Mouse (Mus musculus) CD4-positive, CD25-positive, alpha-beta regulatory T cell, adult 2 months (primary cell): Measurements from ENCODE around the gene Erp29.

ENCODE experiments used
- DNase-seq: peaks from one replicate; pipeline ENCODE4 v3.0.0-alpha.2; 2012; ENCODE audit warnings: low read depth, low spot score

The Erp29 gene

DNA sequence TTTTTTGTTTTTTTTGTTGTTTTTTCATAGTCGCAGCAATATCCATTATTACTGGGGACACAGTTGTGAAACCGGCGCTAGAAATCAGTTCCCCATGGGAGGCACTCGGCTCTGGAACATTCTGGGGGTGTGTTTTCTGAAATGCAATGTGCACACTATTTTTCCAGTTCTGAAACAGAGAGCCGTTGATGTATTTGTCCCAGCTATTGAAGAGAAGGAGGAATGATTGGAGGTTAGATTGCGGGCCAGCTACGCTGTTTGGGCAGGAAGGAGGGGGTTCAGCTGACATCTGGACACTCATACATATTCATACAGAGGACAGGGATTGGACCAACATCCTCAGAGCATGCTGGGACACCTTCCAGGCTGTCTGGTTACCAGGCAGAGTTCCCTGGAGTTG is 63.2 kb downstream of the Erp29 start:
- DNase-seq = no peak

DNA sequence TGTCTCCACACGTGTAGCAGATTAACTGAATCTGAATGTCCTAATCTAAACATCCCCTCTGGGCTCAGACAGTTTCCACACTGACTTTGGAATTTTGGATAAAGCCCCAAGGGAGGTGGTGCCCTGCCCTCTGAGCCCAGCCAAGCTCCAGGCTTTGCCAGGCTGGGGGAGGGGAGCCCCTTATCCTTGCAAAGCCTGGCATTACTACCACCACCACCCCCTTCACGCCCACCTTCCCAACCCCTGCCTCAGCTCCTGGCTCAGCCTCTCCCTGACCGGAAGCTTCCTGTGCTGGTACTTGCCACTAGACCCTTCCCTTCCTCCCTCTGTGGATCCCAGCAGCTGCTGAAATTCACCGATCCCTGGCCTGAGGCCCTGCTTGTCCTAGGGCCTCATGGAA is 65.2 kb downstream of the Erp29 start:
- no peak for DNase-seq

DNA sequence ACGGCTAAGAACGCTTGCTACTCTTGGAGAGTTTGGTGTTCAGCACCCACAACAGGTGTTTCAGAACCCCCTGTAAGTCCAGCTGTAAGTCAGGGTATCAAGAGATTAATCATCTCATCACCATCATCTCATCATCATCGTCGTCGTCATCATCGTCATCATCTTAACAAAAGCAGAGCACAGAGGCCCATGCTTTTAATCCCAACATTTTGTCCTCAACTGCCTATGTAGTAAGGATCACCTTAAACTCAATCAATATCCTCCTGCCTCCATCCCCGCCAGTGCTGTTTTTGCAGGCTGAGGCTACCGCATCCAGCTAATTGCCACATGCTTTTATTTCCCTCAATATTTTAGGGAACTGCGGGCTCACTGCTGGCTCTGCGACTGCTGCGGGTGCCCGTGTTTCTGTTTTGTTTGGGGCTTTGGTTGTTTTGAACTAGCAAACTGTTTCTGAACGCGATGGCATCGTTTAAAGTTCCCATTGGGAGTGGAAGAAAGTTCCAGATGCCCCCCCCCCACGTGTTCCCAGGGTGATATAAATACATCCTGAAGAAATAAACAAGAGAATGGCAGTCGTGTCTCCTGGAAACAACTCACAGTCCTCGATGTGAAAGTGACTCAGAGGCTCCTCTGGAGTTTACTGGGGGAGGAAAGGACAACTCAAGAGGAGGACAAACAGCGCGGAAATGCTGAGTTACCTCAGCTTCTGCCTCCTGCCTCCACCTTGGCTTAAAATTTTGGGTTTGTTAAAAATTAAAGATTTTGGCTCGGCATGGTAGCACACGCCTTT is 66.0 kb downstream of the Erp29 start:
- peak; percentile 20 for DNase-seq

DNA sequence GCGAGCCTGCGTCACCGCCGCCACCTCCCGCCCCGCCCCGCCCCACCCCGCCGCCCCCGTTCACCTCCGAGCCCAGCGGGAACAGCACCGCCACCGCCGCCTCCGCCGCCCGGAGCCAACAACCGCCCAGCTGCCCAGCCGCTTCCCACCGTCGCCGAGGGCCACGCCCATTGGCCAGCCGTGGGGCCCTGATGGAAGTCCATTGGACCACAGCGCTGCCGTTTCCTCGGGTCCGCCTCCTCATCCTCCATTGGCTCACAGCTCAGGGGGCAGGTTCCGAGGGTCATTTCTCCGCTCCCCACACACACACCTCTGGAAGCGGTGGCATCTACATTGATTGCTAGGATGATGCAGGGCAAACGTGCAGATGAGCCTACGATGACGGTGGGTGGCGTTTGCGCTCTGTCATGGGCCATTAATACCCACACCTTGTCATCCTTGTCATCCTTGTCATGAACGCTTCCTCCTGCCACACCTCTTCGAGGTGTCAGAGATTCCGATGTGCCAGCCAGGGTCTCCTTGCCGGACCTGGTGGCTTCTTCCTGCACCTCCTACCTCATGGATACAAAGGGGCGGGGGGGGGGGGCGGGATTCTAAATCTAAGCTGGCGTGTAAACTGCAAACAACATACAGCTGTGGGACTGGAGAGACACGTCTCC is 66.7 kb downstream of the Erp29 start, which contains the start of gene Trafd1:
Gene Trafd1 (minus strand): TSS at position 172 of the 659 bp plus-strand sequence.
- peak; percentile 92 for DNase-seq

DNA sequence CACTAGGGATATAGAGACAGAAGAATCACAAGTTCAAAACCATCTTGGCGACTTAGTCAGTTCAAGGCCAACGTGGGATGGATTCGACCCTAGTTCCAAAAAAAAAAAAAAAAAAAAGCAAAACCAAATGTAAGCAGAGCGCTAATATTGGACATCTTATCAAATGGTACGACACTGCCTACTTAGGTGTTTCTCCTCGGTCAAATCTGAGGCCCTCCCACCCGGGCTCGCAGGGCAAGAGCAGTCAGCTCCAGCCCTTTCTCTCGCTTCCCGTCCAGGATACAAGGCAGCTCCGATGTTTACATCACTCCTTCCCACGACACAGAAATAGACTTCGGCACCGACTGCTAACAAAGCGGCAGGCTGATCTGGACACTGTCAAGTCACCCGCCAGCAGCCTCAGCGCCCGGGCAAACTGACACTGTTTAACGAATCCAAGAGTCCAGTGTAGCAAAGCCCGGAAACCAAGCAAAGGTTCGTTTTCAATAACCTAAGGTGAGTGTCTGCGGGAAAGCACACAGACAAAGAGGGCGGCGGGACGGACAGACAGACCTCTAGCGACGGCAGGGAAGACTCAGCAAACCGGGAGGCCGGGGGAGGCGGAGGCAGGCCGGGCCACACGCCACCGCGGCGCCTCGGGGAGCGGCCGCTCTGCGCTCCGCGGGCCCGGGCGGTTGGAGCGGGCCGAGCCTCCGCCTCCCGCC is 67.4 kb downstream of the Erp29 start:
- no peak for DNase-seq

DNA sequence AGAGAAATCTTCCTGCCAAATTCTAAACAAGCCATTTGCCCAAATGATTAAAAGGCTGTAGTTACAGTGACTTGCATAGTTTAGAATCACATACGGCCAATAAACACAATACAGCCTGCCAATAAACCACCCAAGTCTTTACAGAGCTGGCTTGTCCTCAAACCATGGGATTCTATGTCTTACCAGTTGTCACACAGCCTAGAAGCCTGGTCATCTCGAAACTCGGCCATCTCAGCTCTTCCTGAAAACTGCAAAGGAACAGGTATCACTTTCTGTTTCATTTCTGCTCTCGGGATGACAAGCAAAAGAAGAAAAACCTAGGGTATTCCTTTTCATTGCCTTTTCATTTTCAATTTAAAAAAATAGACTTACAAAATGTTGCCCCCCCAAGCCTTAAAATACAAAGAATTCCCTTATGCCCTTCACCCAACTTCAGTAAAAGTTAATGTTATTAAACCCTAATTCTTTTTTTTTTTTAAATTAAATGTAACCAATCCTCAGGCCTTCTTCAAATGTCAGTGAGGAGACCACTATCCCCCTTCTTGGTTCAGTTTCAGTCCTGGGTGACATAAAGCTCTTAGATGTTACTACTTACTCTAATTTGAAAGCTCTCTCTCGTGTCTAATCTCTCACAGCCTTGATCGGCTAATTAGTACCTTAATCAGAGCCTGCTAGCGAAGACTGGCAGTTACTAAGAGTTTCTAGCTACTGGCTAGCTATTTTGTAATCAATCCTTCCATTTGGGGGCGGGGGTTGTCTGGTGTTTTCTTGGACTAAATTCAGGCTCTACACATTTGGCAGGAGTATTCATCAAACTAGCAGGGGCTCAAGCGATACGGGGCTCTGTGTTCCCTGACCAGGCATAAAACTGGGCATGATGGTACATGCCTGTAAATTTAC is 68.2 kb downstream of the Erp29 start:
- peak; percentile 27 for DNase-seq

DNA sequence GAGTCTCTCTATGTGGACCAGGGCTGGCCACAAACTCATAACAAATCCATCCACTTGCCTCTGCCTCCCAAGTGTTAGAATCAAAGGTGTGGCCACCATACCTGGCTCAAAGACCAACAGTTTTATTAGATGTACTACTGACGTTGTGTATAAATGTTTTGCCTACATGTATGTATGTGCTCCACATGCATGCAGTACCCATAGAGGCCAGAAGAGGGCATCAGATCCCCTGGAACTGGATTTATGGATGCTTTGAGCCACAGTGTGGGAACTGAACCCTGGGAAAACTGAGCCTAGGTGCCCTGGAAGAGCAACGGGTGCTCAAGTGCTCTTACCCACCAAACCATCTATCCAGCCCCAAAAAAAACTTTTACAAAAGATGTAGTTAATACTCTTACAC is 71.6 kb downstream of the Erp29 start:
- peak; percentile 38 for DNase-seq

DNA sequence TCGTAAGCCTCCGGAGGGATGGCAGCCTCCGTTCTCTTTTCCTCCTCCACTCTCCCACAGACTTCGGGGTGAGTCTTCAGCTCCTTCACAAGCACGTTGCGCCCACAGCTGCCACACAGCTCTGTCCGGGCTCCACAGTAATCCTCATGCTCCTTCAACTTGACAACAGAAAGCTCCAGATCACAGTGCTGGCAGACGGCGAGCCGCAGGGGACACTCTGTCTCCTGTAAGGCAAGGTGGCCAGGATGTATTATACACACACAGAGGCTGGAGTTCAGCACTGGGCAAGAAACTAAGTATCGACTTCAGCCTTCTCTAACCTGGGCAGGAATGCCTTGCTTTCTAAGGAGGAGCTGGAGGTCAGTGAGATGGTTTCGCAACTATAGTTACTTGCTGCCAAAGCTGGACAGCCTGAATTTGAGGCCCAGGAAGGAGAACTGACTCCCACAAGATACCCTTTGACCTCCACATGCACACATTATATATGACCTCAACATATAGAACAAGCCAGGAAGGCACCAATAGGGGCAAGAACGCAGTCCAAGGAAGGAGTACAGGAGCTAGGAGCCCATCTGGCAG is 73.5 kb downstream of the Erp29 start:
- DNase-seq = no peak
